Mouse (Mus musculus): ENCODE measurements around the gene Snrpb2. TPM values are rescaled to one million over a fixed set of nuclear protein-coding genes. Genes with fewer than 3 reads are reported as not detected.

Gene Snrpb2
- total and polyA plus RNA-seq, 3 experiments, result 5.7 to 155 (median 71.1) TPM

DNA sequence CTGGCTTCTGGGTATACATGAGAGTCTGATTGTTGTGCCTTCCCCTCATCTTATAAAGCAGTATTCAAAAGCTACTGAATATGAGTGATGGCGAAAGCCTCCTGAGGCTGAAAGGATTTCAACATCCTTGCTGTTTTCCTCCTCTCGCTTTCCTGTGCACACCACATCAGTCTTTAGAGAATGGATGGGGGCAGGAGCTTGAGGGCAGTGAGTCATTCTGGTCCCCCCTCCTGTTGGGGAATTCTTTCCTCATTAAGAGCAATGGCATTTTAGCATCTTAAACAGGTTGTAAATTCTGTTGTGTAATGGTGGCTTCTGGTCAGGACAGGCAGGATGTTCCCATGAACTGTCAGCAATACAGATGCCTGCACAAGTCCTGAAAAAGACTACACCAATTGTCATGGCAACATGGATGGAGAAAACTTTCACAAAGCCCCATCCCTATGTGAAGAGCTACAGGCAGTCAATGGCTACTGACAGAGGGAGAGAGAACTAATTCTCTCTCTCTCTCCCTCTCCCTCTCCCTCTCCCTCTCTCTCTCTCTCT, 22.1 kb downstream of the Snrpb2 start:
- ATAC-seq (ENCODE audit: extremely low read depth, insufficient number of reproducible peaks, low FRiP score, poor library complexity, severe bottlenecking), result no peak
- H3K4me3 ChIP-seq (ENCODE audit: low read depth, low read length), result no peak overlapping the region
- H3K4me1 ChIP-seq (ENCODE audit: insufficient read depth, low read depth, low read length), result no peaks in the 10 kb centered on the region
- no peak for TF ChIP-seq CTCF (IDR thresholded peaks at IDR 0.05; ENCODE audit: low read depth, low read length)
- TF ChIP-seq TAL1 (conservative IDR thresholded peaks at IDR 0.05; ENCODE audit: low read depth, low read length), result no peak
- no peak for TF ChIP-seq GATA1 (IDR thresholded peaks at IDR 0.05; ENCODE audit: borderline replicate concordance, low read length)
- no peak for TF ChIP-seq POLR2AphosphoS5 (IDR thresholded peaks at IDR 0.05; ENCODE audit: insufficient replicate concordance, low read depth, low read length)
- no peak for TF ChIP-seq GATA2 (IDR thresholded peaks at IDR 0.05; ENCODE audit: borderline replicate concordance, low read depth, low read length)
- H3K36me3 ChIP-seq (replicated peaks), result no peaks in the 10 kb centered on the region
- DNase-seq (ENCODE audit: low spot score), result no peak
- no peaks in the 10 kb centered on the region for H3K27me3 ChIP-seq (ENCODE audit: insufficient read depth, low read length)
- H3K9me3 ChIP-seq (replicated peaks), result no peaks in the 10 kb centered on the region

DNA sequence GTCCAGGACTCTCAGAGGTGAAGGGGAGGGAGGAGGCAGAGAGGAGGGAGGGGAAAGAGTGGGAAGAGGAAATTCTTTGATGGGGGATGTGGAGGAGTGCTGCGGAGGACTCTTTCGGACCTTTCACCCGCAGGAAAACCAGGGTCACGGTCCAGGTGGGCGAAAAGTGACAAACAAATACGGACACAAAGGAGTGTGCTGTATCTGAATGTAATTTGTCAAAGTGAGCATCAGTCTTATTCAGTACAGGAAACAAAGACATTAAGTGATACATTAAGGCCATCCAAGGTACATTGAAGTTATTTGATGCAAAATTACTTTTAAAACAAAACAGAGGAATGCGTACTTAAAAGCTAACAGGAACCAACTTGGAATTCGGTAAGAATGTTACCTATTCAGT, 27.0 kb downstream of the Snrpb2 start:
- Histone ChIP-seq H3K4me1 (ENCODE audit: insufficient read depth, low read depth, low read length) (no peaks in the 10 kb centered on the region), H3K36me3 (replicated peaks) (no peaks in the 10 kb centered on the region), H3K9me3 (replicated peaks) (no peaks in the 10 kb centered on the region), H3K4me3 (ENCODE audit: low read depth, low read length) (no peak overlapping the region), H3K27me3 (ENCODE audit: insufficient read depth, low read length) (no peaks in the 10 kb centered on the region)
- DNase-seq (ENCODE audit: low spot score) (no peak), ATAC-seq (ENCODE audit: extremely low read depth, insufficient number of reproducible peaks, low FRiP score, poor library complexity, severe bottlenecking) (no peak)
- TF ChIP-seq TAL1 (conservative IDR thresholded peaks at IDR 0.05; ENCODE audit: low read depth, low read length) (no peak), GATA1 (IDR thresholded peaks at IDR 0.05; ENCODE audit: borderline replicate concordance, low read length) (no peak), POLR2AphosphoS5 (IDR thresholded peaks at IDR 0.05; ENCODE audit: insufficient replicate concordance, low read depth, low read length) (no peak), GATA2 (IDR thresholded peaks at IDR 0.05; ENCODE audit: borderline replicate concordance, low read depth, low read length) (no peak), CTCF (IDR thresholded peaks at IDR 0.05; ENCODE audit: low read depth, low read length) (no peak)

DNA sequence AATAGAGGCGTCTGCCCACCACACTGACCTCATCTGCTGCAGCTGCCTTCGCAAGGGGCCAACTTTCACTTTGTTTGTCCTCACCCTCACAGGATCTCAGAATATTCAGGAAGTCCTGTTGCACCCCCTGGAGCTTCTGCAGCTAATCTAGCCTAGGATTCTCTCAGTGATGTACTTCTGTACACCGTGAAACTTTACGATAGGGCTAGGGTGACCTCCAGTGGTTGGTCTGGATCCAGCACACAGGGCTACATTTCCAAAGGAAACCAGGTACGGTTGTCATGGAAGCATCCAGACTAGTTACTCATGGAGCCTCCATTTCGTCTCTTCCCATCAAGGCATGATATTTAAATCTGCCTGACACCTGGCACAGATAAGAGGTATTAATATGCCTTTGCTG, 30.9 kb downstream of the Snrpb2 start:
- ATAC-seq (ENCODE audit: extremely low read depth, insufficient number of reproducible peaks, low FRiP score, poor library complexity, severe bottlenecking) (no peak), DNase-seq (ENCODE audit: low spot score) (no peak)
- no peak for TF ChIP-seq TAL1 (conservative IDR thresholded peaks at IDR 0.05; ENCODE audit: low read depth, low read length)
- TF ChIP-seq CTCF (IDR thresholded peaks at IDR 0.05; ENCODE audit: low read depth, low read length), result no peak
- Histone ChIP-seq H3K9me3 (replicated peaks) (no peaks in the 10 kb centered on the region), H3K27me3 (ENCODE audit: insufficient read depth, low read length) (no peaks in the 10 kb centered on the region), H3K36me3 (replicated peaks) (no peaks in the 10 kb centered on the region), H3K4me3 (ENCODE audit: low read depth, low read length) (no peak overlapping the region), H3K4me1 (ENCODE audit: insufficient read depth, low read depth, low read length) (no peaks in the 10 kb centered on the region)

DNA sequence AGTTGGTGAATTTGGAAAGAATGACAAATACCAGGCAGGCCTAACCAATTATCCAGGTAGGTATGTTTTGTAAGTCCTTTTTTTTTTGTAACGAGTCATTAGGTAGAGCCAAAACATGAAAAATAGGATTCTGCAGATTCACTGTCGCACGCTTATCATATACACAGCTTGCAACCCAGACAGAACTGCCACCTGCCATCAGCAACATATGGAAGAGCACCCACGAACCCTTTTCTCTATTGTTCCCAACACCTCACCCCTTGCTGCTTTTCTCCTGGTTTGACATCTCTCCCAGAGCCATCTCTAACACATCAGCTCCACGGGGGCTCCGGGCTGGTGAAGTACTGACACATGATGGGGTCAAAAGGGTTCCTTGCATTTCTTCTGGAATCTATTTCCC, 31.9 kb downstream of the Snrpb2 start:
- no peak for TF ChIP-seq GATA2 (IDR thresholded peaks at IDR 0.05; ENCODE audit: borderline replicate concordance, low read depth, low read length)
- TF ChIP-seq GATA1 (IDR thresholded peaks at IDR 0.05; ENCODE audit: borderline replicate concordance, low read length), result no peak
- TF ChIP-seq CTCF (IDR thresholded peaks at IDR 0.05; ENCODE audit: low read depth, low read length), result no peak
- no peak for TF ChIP-seq TAL1 (conservative IDR thresholded peaks at IDR 0.05; ENCODE audit: low read depth, low read length)
- TF ChIP-seq POLR2AphosphoS5 (IDR thresholded peaks at IDR 0.05; ENCODE audit: insufficient replicate concordance, low read depth, low read length), result no peak
- Histone ChIP-seq H3K4me1 (ENCODE audit: insufficient read depth, low read depth, low read length) (no peaks in the 10 kb centered on the region), H3K36me3 (replicated peaks) (no peaks in the 10 kb centered on the region), H3K27me3 (ENCODE audit: insufficient read depth, low read length) (no peaks in the 10 kb centered on the region), H3K9me3 (replicated peaks) (no peaks in the 10 kb centered on the region), H3K4me3 (ENCODE audit: low read depth, low read length) (no peak overlapping the region)
- no peak for ATAC-seq (ENCODE audit: extremely low read depth, insufficient number of reproducible peaks, low FRiP score, poor library complexity, severe bottlenecking)
- DNase-seq (ENCODE audit: low spot score), result no peak

DNA sequence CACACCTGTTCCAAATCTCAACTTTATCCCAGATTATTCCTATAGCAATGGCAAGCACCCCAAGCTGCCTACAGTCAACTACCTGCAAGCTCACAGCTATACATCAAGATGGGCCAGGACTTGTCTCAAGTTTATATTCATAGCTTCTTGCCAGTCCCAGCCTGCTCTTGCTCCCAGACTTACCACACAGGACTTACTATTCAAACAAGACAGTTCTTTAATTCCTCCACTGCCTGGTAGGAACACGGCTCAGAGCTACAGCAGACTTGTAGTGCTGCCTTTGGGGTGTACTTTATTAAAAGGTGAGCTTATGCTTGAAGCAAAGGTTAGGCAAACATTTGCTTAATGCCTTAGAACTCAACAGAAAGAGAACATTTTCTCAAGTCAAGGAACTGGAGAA, 34.3 kb downstream of the Snrpb2 start:
- H3K27me3 ChIP-seq (ENCODE audit: insufficient read depth, low read length), result no peaks in the 10 kb centered on the region
- ATAC-seq (ENCODE audit: extremely low read depth, insufficient number of reproducible peaks, low FRiP score, poor library complexity, severe bottlenecking), result no peak
- no peak overlapping the region for H3K4me3 ChIP-seq (ENCODE audit: low read depth, low read length)

DNA sequence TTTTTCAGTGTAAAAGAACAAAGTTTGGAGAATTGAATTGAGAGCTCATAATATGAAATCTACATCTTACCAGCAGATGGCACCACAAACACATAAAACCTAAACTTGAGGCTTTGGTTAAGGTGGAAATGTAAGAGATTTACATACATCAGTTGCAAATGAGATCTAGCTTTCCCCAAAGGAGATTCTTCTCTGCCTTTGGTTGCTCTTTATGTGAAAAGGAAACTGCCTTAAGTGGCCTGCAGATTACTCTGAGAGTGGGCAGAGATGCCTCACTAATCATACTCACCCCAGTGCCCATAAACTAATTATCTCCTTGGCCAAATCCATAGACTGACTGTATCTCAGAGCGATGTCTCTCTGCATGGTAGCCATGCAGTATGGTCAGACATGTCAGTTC, 51.0 kb downstream of the Snrpb2 start:
- Histone ChIP-seq H3K4me1 (ENCODE audit: insufficient read depth, low read depth, low read length) (no peaks in the 10 kb centered on the region), H3K4me3 (ENCODE audit: low read depth, low read length) (no peak overlapping the region), H3K27me3 (ENCODE audit: insufficient read depth, low read length) (no peaks in the 10 kb centered on the region), H3K36me3 (replicated peaks) (no peaks in the 10 kb centered on the region), H3K9me3 (replicated peaks) (no peaks in the 10 kb centered on the region)
- no peak for ATAC-seq (ENCODE audit: extremely low read depth, insufficient number of reproducible peaks, low FRiP score, poor library complexity, severe bottlenecking)
- no peak for DNase-seq (ENCODE audit: low spot score)
- TF ChIP-seq CTCF (IDR thresholded peaks at IDR 0.05; ENCODE audit: low read depth, low read length) (no peak), GATA2 (IDR thresholded peaks at IDR 0.05; ENCODE audit: borderline replicate concordance, low read depth, low read length) (no peak), TAL1 (conservative IDR thresholded peaks at IDR 0.05; ENCODE audit: low read depth, low read length) (no peak), GATA1 (IDR thresholded peaks at IDR 0.05; ENCODE audit: borderline replicate concordance, low read length) (no peak), POLR2AphosphoS5 (IDR thresholded peaks at IDR 0.05; ENCODE audit: insufficient replicate concordance, low read depth, low read length) (no peak)

More for the DNA sequence above, 34.3 kb downstream of the Snrpb2 start:
- no peak for TF ChIP-seq GATA1 (IDR thresholded peaks at IDR 0.05; ENCODE audit: borderline replicate concordance, low read length)
- no peak for TF ChIP-seq POLR2AphosphoS5 (IDR thresholded peaks at IDR 0.05; ENCODE audit: insufficient replicate concordance, low read depth, low read length)
- Histone ChIP-seq H3K36me3 (replicated peaks) (no peaks in the 10 kb centered on the region), H3K4me1 (ENCODE audit: insufficient read depth, low read depth, low read length) (no peaks in the 10 kb centered on the region), H3K9me3 (replicated peaks) (no peaks in the 10 kb centered on the region)
- no peak for DNase-seq (ENCODE audit: low spot score)

DNA sequence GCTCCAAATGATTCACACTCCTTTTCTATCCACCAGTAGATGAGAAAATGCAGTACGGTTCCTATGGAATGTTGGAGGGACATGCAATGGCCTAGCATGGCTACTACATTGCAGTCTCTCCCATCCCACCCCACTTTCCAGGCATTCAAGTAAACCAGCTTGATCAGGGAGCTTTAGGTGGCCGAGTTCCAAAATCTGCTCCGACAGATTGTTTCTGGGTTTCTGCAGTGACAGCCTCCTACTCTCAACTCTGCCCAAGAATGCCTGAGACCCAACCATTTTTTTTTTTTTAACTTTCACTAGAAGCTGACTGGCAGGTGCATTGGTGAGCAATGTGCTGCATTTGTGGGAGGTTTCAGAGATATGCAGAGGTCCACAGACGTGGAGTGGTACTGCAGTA, 51.9 kb downstream of the Snrpb2 start:
- no peak for DNase-seq (ENCODE audit: low spot score)
- no peaks in the 10 kb centered on the region for H3K9me3 ChIP-seq (replicated peaks)
- ATAC-seq (ENCODE audit: extremely low read depth, insufficient number of reproducible peaks, low FRiP score, poor library complexity, severe bottlenecking), result no peak
- TF ChIP-seq POLR2AphosphoS5 (IDR thresholded peaks at IDR 0.05; ENCODE audit: insufficient replicate concordance, low read depth, low read length) (no peak), CTCF (IDR thresholded peaks at IDR 0.05; ENCODE audit: low read depth, low read length) (no peak), GATA2 (IDR thresholded peaks at IDR 0.05; ENCODE audit: borderline replicate concordance, low read depth, low read length) (no peak), TAL1 (conservative IDR thresholded peaks at IDR 0.05; ENCODE audit: low read depth, low read length) (no peak), GATA1 (IDR thresholded peaks at IDR 0.05; ENCODE audit: borderline replicate concordance, low read length) (no peak)
- no peaks in the 10 kb centered on the region for H3K27me3 ChIP-seq (ENCODE audit: insufficient read depth, low read length)
- H3K4me1 ChIP-seq (ENCODE audit: insufficient read depth, low read depth, low read length), result no peaks in the 10 kb centered on the region
- H3K4me3 ChIP-seq (ENCODE audit: low read depth, low read length), result no peak overlapping the region
- H3K36me3 ChIP-seq (replicated peaks), result no peaks in the 10 kb centered on the region

All from G1E (cell line).